Mouse (Mus musculus): Measurements from ENCODE around the gene Nbl1. TPM values are rescaled to one million over a fixed set of nuclear protein-coding genes. Genes with fewer than 3 reads are reported as not detected.

Nbl1 gene
- polyA plus RNA-seq, 1 experiment = 0.03 TPM

- Histone ChIP-seq H3K4me3 (replicated peaks) (no peak overlapping the region), H3K9me3 (ENCODE audit: control insufficient read depth, low read length) (peaks cover 7% of the 10 kb centered on the region), H3K4me1 (ENCODE audit: control insufficient read depth) (no peaks in the 10 kb centered on the region), H3K27me3 (ENCODE audit: control insufficient read depth) (no peaks in the 10 kb centered on the region), H3K36me3 (ENCODE audit: control insufficient read depth) (no peaks in the 10 kb centered on the region)
- no peak for TF ChIP-seq TAL1 (IDR thresholded peaks at IDR 0.05; ENCODE audit: low read length)
- TF ChIP-seq GATA1 (IDR thresholded peaks at IDR 0.05; ENCODE audit: low read length) = no peak
These were observed 60.3 kb downstream of the Nbl1 start for GRCm38 (mm10) chr4:139032521-139032920.

Other genes with a start within 250 kb of the Nbl1 start
- not detected in 2 replicates for gene Pla2g5, start 229.5 kb downstream of the Nbl1 start, polyA plus RNA-seq (2012)
- gene Gm13030, start 219.0 kb downstream of the Nbl1 start, polyA plus RNA-seq (2012) = not detected in 2 replicates
- gene Pla2g2e, start 215.1 kb downstream of the Nbl1 start, polyA plus RNA-seq (2012) = not detected in 2 replicates
- 0.27 and 0.41 TPM in 2 replicates for gene Otud3, start 179.0 kb downstream of the Nbl1 start, polyA plus RNA-seq (2012)
- not detected in 2 replicates for gene Rnf186, start 125.9 kb downstream of the Nbl1 start, polyA plus RNA-seq (2012)
- gene Tmco4, start 120.1 kb downstream of the Nbl1 start, polyA plus RNA-seq (2012) = 0.08 and 0.13 TPM in 2 replicates
- not detected in 2 replicates for gene Htr6, start 17.4 kb downstream of the Nbl1 start, polyA plus RNA-seq (2012)
- gene Minos1, start 38.1 kb upstream of the Nbl1 start, polyA plus RNA-seq (2012) = 3.1 and 4.0 TPM in 2 replicates
- 3.3 and 4.7 TPM in 2 replicates for gene Capzb, start 99.9 kb upstream of the Nbl1 start, polyA plus RNA-seq (2012)
- 0.74 and 0.82 TPM in 2 replicates for gene Pqlc2, start 217.7 kb upstream of the Nbl1 start, polyA plus RNA-seq (2012)
- 2.4 and 2.7 TPM in 2 replicates for gene Akr7a5, start 217.8 kb upstream of the Nbl1 start, polyA plus RNA-seq (2012)